Mouse (Mus musculus): ENCODE data around the gene Msgn1. TPM values are rescaled to one million over a fixed set of nuclear protein-coding genes. Genes with fewer than 3 reads are reported as not detected.

Msgn1 gene
- not detected for polyA plus RNA-seq (2012; fragmentation: generic; extraction: Trizol)
- long read RNA-seq, experiment 1 = 0 reads
- long read RNA-seq, experiment 2 = 0 reads

DNA sequence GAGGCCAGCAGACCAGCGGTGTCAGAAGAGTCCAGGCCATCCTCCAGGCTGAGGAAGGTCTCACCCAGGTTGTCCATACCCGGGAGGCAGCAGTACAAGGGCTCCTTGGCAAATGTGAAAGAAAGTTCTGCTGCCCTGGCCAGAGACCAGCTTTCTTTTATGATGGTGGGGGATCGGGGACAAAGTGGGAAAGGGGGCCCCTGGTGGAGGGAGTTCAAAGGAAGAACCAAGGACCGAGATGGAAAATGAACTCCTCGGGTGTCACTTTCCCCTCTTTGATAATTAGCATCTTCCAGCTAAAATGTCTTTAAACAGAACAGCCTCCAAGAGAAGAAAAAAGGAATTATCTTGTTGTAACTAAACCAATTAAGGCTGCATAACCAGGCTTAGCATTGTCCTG is at the start of gene Msgn1:
Gene Msgn1, minus strand, starts transcription at position 101 of the 400 bp plus-strand sequence.
- Histone ChIP-seq H3K79me2 (ENCODE audit: control insufficient read depth, insufficient read depth) (no peaks in the 10 kb centered on the region), H3K36me3 (ENCODE audit: control insufficient read depth, insufficient read depth) (no peaks in the 10 kb centered on the region), H3K79me3 (ENCODE audit: low read depth) (no peaks in the 10 kb centered on the region), H3K27me3 (ENCODE audit: control insufficient read depth, insufficient read depth, insufficient read length) (peaks cover 5% of the 10 kb centered on the region), H3K4me3 (ENCODE audit: insufficient read depth, poor library complexity, severe bottlenecking) (no peak within 1 kb of the TSS), H3ac (ENCODE audit: control insufficient read depth, insufficient read length, low read depth) (no peak within 1 kb of the TSS)
- no peak for TF ChIP-seq FOSL1 (IDR thresholded peaks at IDR 0.05; ENCODE audit: insufficient read depth, low read length, poor library complexity, severe bottlenecking)
- no peak for TF ChIP-seq CTCF (IDR thresholded peaks at IDR 0.05; ENCODE audit: control insufficient read depth, insufficient read depth, insufficient read length)
- TF ChIP-seq MYOD1 (IDR thresholded peaks at IDR 0.05; ENCODE audit: control insufficient read depth, insufficient read length, low read depth) = no peak
- TF ChIP-seq CEBPB (IDR thresholded peaks at IDR 0.05; ENCODE audit: low read depth) = no peak
- TF ChIP-seq USF1 (IDR thresholded peaks at IDR 0.05; ENCODE audit: low read depth) = no peak
- TF ChIP-seq MYOG (IDR thresholded peaks at IDR 0.05; ENCODE audit: control insufficient read depth, extremely low read depth, insufficient read length) = no peak
- no peak for TF ChIP-seq MAX (IDR thresholded peaks at IDR 0.05)

DNA sequence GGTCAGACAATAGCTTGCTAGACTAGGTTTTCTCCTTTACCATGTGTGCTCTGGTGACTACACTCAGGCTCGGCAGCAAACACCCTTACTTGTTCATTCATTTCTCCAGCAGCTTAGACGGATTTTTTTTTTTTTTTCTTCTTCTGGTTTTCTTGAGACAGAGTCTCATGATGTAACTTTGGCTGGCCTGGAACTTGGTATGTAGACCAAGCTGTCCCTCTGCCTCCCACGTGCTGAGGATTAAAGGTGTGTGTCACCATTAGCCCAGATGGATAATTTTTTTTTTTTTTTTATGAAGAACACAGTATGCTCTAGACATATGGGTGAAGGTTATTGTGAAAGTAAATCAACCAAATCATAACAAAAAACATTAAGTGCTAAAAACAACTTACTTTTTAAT is 41.5 kb upstream of the Msgn1 start:
- H3K79me3 ChIP-seq (ENCODE audit: low read depth) = no peaks in the 10 kb centered on the region
- H3K36me3 ChIP-seq (ENCODE audit: control insufficient read depth, insufficient read depth) = peaks cover 90% of the 10 kb centered on the region
- TF ChIP-seq USF1 (IDR thresholded peaks at IDR 0.05; ENCODE audit: low read depth) (no peak), MYOD1 (IDR thresholded peaks at IDR 0.05; ENCODE audit: control insufficient read depth, insufficient read length, low read depth) (no peak), MYOG (IDR thresholded peaks at IDR 0.05; ENCODE audit: control insufficient read depth, extremely low read depth, insufficient read length) (no peak), CTCF (IDR thresholded peaks at IDR 0.05; ENCODE audit: control insufficient read depth, insufficient read depth, insufficient read length) (no peak), FOSL1 (IDR thresholded peaks at IDR 0.05; ENCODE audit: insufficient read depth, low read length, poor library complexity, severe bottlenecking) (no peak), CEBPB (IDR thresholded peaks at IDR 0.05; ENCODE audit: low read depth) (no peak), MAX (IDR thresholded peaks at IDR 0.05) (no peak)
- no peaks in the 10 kb centered on the region for H3K79me2 ChIP-seq (ENCODE audit: control insufficient read depth, insufficient read depth)
- H3K27me3 ChIP-seq (ENCODE audit: control insufficient read depth, insufficient read depth, insufficient read length) = no peaks in the 10 kb centered on the region
- H3K4me3 ChIP-seq (ENCODE audit: insufficient read depth, poor library complexity, severe bottlenecking) = no peak overlapping the region
- no peak overlapping the region for H3ac ChIP-seq (ENCODE audit: control insufficient read depth, insufficient read length, low read depth)

DNA sequence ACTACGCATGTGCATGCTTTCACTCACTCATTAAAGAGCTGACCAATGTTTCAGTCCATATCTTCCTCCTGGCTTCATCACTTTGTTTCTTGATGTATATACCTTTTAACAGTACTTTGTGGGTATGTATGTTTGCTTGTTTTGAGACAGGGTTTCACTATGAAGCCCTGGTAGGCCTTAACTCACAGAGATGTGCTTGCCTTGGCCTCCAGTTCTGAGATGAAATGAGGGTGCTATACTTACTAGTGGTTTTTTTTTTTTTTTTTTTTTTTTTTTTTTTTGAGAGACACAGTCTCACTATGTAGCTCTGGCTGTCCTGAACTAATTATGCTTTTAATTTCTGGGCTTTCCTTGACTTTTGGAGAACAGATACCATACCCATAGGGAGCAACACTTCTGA is 38.7 kb upstream of the Msgn1 start:
- no peaks in the 10 kb centered on the region for H3K79me3 ChIP-seq (ENCODE audit: low read depth)
- H3ac ChIP-seq (ENCODE audit: control insufficient read depth, insufficient read length, low read depth) = no peak overlapping the region
- no peaks in the 10 kb centered on the region for H3K27me3 ChIP-seq (ENCODE audit: control insufficient read depth, insufficient read depth, insufficient read length)
- H3K36me3 ChIP-seq (ENCODE audit: control insufficient read depth, insufficient read depth) = peaks cover 90% of the 10 kb centered on the region
- no peaks in the 10 kb centered on the region for H3K79me2 ChIP-seq (ENCODE audit: control insufficient read depth, insufficient read depth)
- H3K4me3 ChIP-seq (ENCODE audit: insufficient read depth, poor library complexity, severe bottlenecking) = no peak overlapping the region
- no peak for TF ChIP-seq CTCF (IDR thresholded peaks at IDR 0.05; ENCODE audit: control insufficient read depth, insufficient read depth, insufficient read length)
- no peak for TF ChIP-seq USF1 (IDR thresholded peaks at IDR 0.05; ENCODE audit: low read depth)
- no peak for TF ChIP-seq CEBPB (IDR thresholded peaks at IDR 0.05; ENCODE audit: low read depth)
- TF ChIP-seq MYOG (IDR thresholded peaks at IDR 0.05; ENCODE audit: control insufficient read depth, extremely low read depth, insufficient read length) = no peak
- no peak for TF ChIP-seq MYOD1 (IDR thresholded peaks at IDR 0.05; ENCODE audit: control insufficient read depth, insufficient read length, low read depth)

DNA sequence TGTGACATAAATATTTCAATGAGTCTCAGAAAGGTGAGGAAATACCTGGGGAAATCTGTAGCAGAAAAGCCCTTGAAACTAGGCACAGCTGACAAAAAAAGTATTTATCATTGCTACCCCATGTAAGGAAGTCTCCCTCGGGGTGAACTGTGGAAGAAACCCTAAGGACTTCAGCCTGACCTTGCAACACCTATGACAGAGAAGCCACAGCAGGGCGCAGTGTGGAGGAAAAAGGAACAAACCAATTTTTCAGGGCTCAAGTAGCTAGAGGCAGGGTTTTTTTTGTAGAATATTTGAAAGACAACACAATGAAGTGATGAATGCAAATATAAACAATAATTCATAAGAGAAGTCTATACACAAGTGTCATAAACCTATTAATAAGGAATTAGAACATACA is 27.2 kb upstream of the Msgn1 start:
- Histone ChIP-seq H3K79me2 (ENCODE audit: control insufficient read depth, insufficient read depth) (no peaks in the 10 kb centered on the region), H3K27me3 (ENCODE audit: control insufficient read depth, insufficient read depth, insufficient read length) (no peaks in the 10 kb centered on the region), H3K36me3 (ENCODE audit: control insufficient read depth, insufficient read depth) (peaks cover 7% of the 10 kb centered on the region), H3K4me3 (ENCODE audit: insufficient read depth, poor library complexity, severe bottlenecking) (no peak overlapping the region), H3K79me3 (ENCODE audit: low read depth) (no peaks in the 10 kb centered on the region), H3ac (ENCODE audit: control insufficient read depth, insufficient read length, low read depth) (no peak overlapping the region)
- TF ChIP-seq FOSL1 (IDR thresholded peaks at IDR 0.05; ENCODE audit: insufficient read depth, low read length, poor library complexity, severe bottlenecking) (no peak), CEBPB (IDR thresholded peaks at IDR 0.05; ENCODE audit: low read depth) (no peak), MAX (IDR thresholded peaks at IDR 0.05) (no peak), MYOD1 (IDR thresholded peaks at IDR 0.05; ENCODE audit: control insufficient read depth, insufficient read length, low read depth) (no peak), CTCF (IDR thresholded peaks at IDR 0.05; ENCODE audit: control insufficient read depth, insufficient read depth, insufficient read length) (no peak), USF1 (IDR thresholded peaks at IDR 0.05; ENCODE audit: low read depth) (no peak), MYOG (IDR thresholded peaks at IDR 0.05; ENCODE audit: control insufficient read depth, extremely low read depth, insufficient read length) (no peak)

DNA sequence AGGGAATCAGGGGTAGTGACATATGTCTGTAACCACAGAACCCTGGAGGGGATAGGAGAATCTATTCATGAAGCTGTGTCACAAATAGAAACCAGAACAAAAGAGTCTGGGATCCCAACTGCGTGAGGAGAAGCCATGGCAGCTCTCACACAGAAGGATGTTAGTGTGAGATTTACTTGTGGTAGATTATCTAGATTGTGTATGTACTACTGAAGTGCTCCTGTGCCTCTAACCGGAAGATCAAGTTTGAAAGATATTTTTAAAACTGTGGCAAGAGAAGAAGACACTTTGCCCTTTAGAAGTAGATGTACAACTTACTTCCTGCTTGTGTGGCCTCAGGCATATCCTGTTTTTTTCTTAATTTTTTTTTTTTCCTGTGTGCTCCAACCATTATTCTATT is 21.5 kb upstream of the Msgn1 start:
- no peak for TF ChIP-seq CEBPB (IDR thresholded peaks at IDR 0.05; ENCODE audit: low read depth)
- TF ChIP-seq USF1 (IDR thresholded peaks at IDR 0.05; ENCODE audit: low read depth) = no peak
- no peak for TF ChIP-seq FOSL1 (IDR thresholded peaks at IDR 0.05; ENCODE audit: insufficient read depth, low read length, poor library complexity, severe bottlenecking)
- TF ChIP-seq MYOD1 (IDR thresholded peaks at IDR 0.05; ENCODE audit: control insufficient read depth, insufficient read length, low read depth) = no peak
- TF ChIP-seq CTCF (IDR thresholded peaks at IDR 0.05; ENCODE audit: control insufficient read depth, insufficient read depth, insufficient read length) = no peak
- TF ChIP-seq MYOG (IDR thresholded peaks at IDR 0.05; ENCODE audit: control insufficient read depth, extremely low read depth, insufficient read length) = no peak
- TF ChIP-seq MAX (IDR thresholded peaks at IDR 0.05) = no peak
- Histone ChIP-seq H3K79me2 (ENCODE audit: control insufficient read depth, insufficient read depth) (no peaks in the 10 kb centered on the region), H3ac (ENCODE audit: control insufficient read depth, insufficient read length, low read depth) (no peak overlapping the region), H3K79me3 (ENCODE audit: low read depth) (no peaks in the 10 kb centered on the region), H3K4me3 (ENCODE audit: insufficient read depth, poor library complexity, severe bottlenecking) (no peak overlapping the region), H3K36me3 (ENCODE audit: control insufficient read depth, insufficient read depth) (no peaks in the 10 kb centered on the region), H3K27me3 (ENCODE audit: control insufficient read depth, insufficient read depth, insufficient read length) (no peaks in the 10 kb centered on the region)
